Mouse (Mus musculus): ENCODE data around the gene Cacna2d3. TPM values are rescaled to one million over a fixed set of nuclear protein-coding genes. Genes with fewer than 3 reads are reported as not detected.

The Cacna2d3 gene
- polyA plus RNA-seq, 1 experiment from 2014 or later: 0.88 TPM

- peaks cover 27% of the 10 kb centered on the region for H3K27me3 ChIP-seq (ENCODE audit: poor library complexity, severe bottlenecking)
- no peak for DNase-seq (ENCODE audit: extremely low spot score, low spot score)
- no peaks in the 10 kb centered on the region for H3K36me3 ChIP-seq (replicated peaks)
- H3K4me3 ChIP-seq: no peak overlapping the region
- no peak overlapping the region for H3K27ac ChIP-seq
- 77% methylated on average over 4 of the region's 4 CpGs for WGBS
- no peaks in the 10 kb centered on the region for H3K9me3 ChIP-seq
- peaks cover 12% of the 10 kb centered on the region for H3K4me1 ChIP-seq
Measured at GRCm38 (mm10) chr14:29086528-29086927, 635.1 kb downstream of the Cacna2d3 start.

GRCm38 (mm10) chr14:29085493-29086159, 636.0 kb downstream of the Cacna2d3 start:
- Histone ChIP-seq H3K4me1 (peaks cover 11% of the 10 kb centered on the region), H3K9me3 (no peaks in the 10 kb centered on the region), H3K36me3 (replicated peaks) (no peaks in the 10 kb centered on the region), H3K4me3 (no peak overlapping the region), H3K27me3 (ENCODE audit: poor library complexity, severe bottlenecking) (peaks cover 19% of the 10 kb centered on the region), H3K27ac (no peak overlapping the region)
- WGBS: 76% methylated on average over 7 of the region's 7 CpGs
- no peak for DNase-seq (ENCODE audit: extremely low spot score, low spot score)

- 94% methylated on average over 1 of the region's 1 CpGs for WGBS
- no peaks in the 10 kb centered on the region for H3K36me3 ChIP-seq (replicated peaks)
- peaks cover 11% of the 10 kb centered on the region for H3K4me1 ChIP-seq
- H3K27ac ChIP-seq: no peak overlapping the region
- H3K4me3 ChIP-seq: no peak overlapping the region
- no peaks in the 10 kb centered on the region for H3K9me3 ChIP-seq
- no peak for DNase-seq (ENCODE audit: extremely low spot score, low spot score)
- peaks cover 3% of the 10 kb centered on the region; the same call in 1 of the 2 replicates for H3K27me3 ChIP-seq (ENCODE audit: poor library complexity, severe bottlenecking)
Measured at GRCm38 (mm10) chr14:29082171-29082570, 639.5 kb downstream of the Cacna2d3 start.

- 82% methylated on average over 4 of the region's 4 CpGs for WGBS
- Histone ChIP-seq H3K4me3 (no peak overlapping the region), H3K27ac (no peak overlapping the region), H3K4me1 (peaks cover 4% of the 10 kb centered on the region; the same call in 1 of the 2 replicates), H3K36me3 (replicated peaks) (no peaks in the 10 kb centered on the region), H3K9me3 (no peaks in the 10 kb centered on the region), H3K27me3 (ENCODE audit: poor library complexity, severe bottlenecking) (no peaks in the 10 kb centered on the region)
- no peak for DNase-seq (ENCODE audit: extremely low spot score, low spot score)
Measured at GRCm38 (mm10) chr14:29080630-29081029, 641.0 kb downstream of the Cacna2d3 start.

GRCm38 (mm10) chr14:29080228-29080627, 641.4 kb downstream of the Cacna2d3 start:
- 83% methylated on average over 4 of the region's 4 CpGs for WGBS
- no peaks in the 10 kb centered on the region for H3K36me3 ChIP-seq (replicated peaks)
- H3K27me3 ChIP-seq (ENCODE audit: poor library complexity, severe bottlenecking): no peaks in the 10 kb centered on the region
- no peaks in the 10 kb centered on the region for H3K9me3 ChIP-seq
- no peak overlapping the region for H3K27ac ChIP-seq
- H3K4me3 ChIP-seq: no peak overlapping the region
- H3K4me1 ChIP-seq: peaks cover 4% of the 10 kb centered on the region; the same call in 1 of the 2 replicates
- DNase-seq (ENCODE audit: extremely low spot score, low spot score): no peak

- Histone ChIP-seq H3K4me1 (peaks cover 8% of the 10 kb centered on the region; the same call in 1 of the 2 replicates), H3K27ac (no peak overlapping the region), H3K9me3 (no peaks in the 10 kb centered on the region), H3K27me3 (ENCODE audit: poor library complexity, severe bottlenecking) (no peaks in the 10 kb centered on the region), H3K36me3 (replicated peaks) (no peaks in the 10 kb centered on the region), H3K4me3 (no peak overlapping the region)
- no peak for DNase-seq (ENCODE audit: extremely low spot score, low spot score)
- 69% methylated on average over 3 of the region's 3 CpGs for WGBS
Measured at GRCm38 (mm10) chr14:29077418-29077817, 644.2 kb downstream of the Cacna2d3 start.

- no peak for DNase-seq (ENCODE audit: extremely low spot score, low spot score)
- WGBS: 93% methylated on average over 4 of the region's 4 CpGs
- H3K27me3 ChIP-seq (ENCODE audit: poor library complexity, severe bottlenecking): no peaks in the 10 kb centered on the region
- H3K4me3 ChIP-seq: no peak overlapping the region
- peaks cover 10% of the 10 kb centered on the region; the same call in 1 of the 2 replicates for H3K4me1 ChIP-seq
- no peaks in the 10 kb centered on the region for H3K9me3 ChIP-seq
- no peak overlapping the region for H3K27ac ChIP-seq
- H3K36me3 ChIP-seq (replicated peaks): no peaks in the 10 kb centered on the region
Measured at GRCm38 (mm10) chr14:29073747-29074146, 647.9 kb downstream of the Cacna2d3 start.

- Histone ChIP-seq H3K4me3 (no peak overlapping the region), H3K36me3 (replicated peaks) (no peaks in the 10 kb centered on the region)
Measured at GRCm38 (mm10) chr14:29062676-29063075, 659.0 kb downstream of the Cacna2d3 start.

GRCm38 (mm10) chr14:29061491-29061890, 660.2 kb downstream of the Cacna2d3 start:
- Histone ChIP-seq H3K4me3 (no peak overlapping the region), H3K9me3 (no peaks in the 10 kb centered on the region), H3K27me3 (ENCODE audit: poor library complexity, severe bottlenecking) (no peaks in the 10 kb centered on the region), H3K27ac (no peak overlapping the region), H3K4me1 (peaks cover 3% of the 10 kb centered on the region; the same call in 1 of the 2 replicates), H3K36me3 (replicated peaks) (no peaks in the 10 kb centered on the region)
- 81% methylated on average over 1 of the region's 1 CpGs for WGBS
- DNase-seq (ENCODE audit: extremely low spot score, low spot score): no peak

More at GRCm38 (mm10) chr14:29062676-29063075, 659.0 kb downstream of the Cacna2d3 start:
- WGBS: 97% methylated on average over 2 of the region's 2 CpGs
- Histone ChIP-seq H3K4me1 (peaks cover 3% of the 10 kb centered on the region; the same call in 1 of the 2 replicates), H3K27ac (no peak overlapping the region), H3K9me3 (no peaks in the 10 kb centered on the region), H3K27me3 (ENCODE audit: poor library complexity, severe bottlenecking) (no peaks in the 10 kb centered on the region)
- DNase-seq (ENCODE audit: extremely low spot score, low spot score): no peak

GRCm38 (mm10) chr14:29060679-29061078, 661.0 kb downstream of the Cacna2d3 start:
- H3K27me3 ChIP-seq (ENCODE audit: poor library complexity, severe bottlenecking): no peaks in the 10 kb centered on the region
- H3K4me1 ChIP-seq: peaks cover 3% of the 10 kb centered on the region; the same call in 1 of the 2 replicates
- H3K4me3 ChIP-seq: no peak overlapping the region
- no peaks in the 10 kb centered on the region for H3K9me3 ChIP-seq
- no peak for DNase-seq (ENCODE audit: extremely low spot score, low spot score)
- no peaks in the 10 kb centered on the region for H3K36me3 ChIP-seq (replicated peaks)
- no peak overlapping the region for H3K27ac ChIP-seq

GRCm38 (mm10) chr14:29051951-29052835, 669.5 kb downstream of the Cacna2d3 start:
- no peak for DNase-seq (ENCODE audit: extremely low spot score, low spot score)

GRCm38 (mm10) chr14:29042355-29042754, 679.3 kb downstream of the Cacna2d3 start:
- Histone ChIP-seq H3K27ac (no peak overlapping the region), H3K9me3 (no peaks in the 10 kb centered on the region), H3K27me3 (ENCODE audit: poor library complexity, severe bottlenecking) (peaks cover 64% of the 10 kb centered on the region), H3K4me1 (peaks cover 12% of the 10 kb centered on the region), H3K4me3 (no peak overlapping the region), H3K36me3 (replicated peaks) (no peaks in the 10 kb centered on the region)
- WGBS: 68% methylated on average over 1 of the region's 1 CpGs
- no peak for DNase-seq (ENCODE audit: extremely low spot score, low spot score)

More at GRCm38 (mm10) chr14:29051951-29052835, 669.5 kb downstream of the Cacna2d3 start:
- H3K9me3 ChIP-seq: no peaks in the 10 kb centered on the region
- H3K4me1 ChIP-seq: no peaks in the 10 kb centered on the region
- H3K4me3 ChIP-seq: no peak overlapping the region
- WGBS: 78% methylated on average over 16 of the region's 16 CpGs
- no peaks in the 10 kb centered on the region for H3K36me3 ChIP-seq (replicated peaks)
- no peaks in the 10 kb centered on the region for H3K27me3 ChIP-seq (ENCODE audit: poor library complexity, severe bottlenecking)
- H3K27ac ChIP-seq: no peak overlapping the region

GRCm38 (mm10) chr14:29041498-29041897, 680.2 kb downstream of the Cacna2d3 start:
- WGBS: 91% methylated on average over 1 of the region's 1 CpGs
- Histone ChIP-seq H3K36me3 (replicated peaks) (no peaks in the 10 kb centered on the region), H3K27me3 (ENCODE audit: poor library complexity, severe bottlenecking) (peaks cover 73% of the 10 kb centered on the region), H3K9me3 (no peaks in the 10 kb centered on the region), H3K4me3 (no peak overlapping the region), H3K27ac (no peak overlapping the region), H3K4me1 (peaks cover 12% of the 10 kb centered on the region)
- DNase-seq (ENCODE audit: extremely low spot score, low spot score): no peak

All from forebrain, embryonic 10.5 days (tissue).